In the genomic region with DNA sequence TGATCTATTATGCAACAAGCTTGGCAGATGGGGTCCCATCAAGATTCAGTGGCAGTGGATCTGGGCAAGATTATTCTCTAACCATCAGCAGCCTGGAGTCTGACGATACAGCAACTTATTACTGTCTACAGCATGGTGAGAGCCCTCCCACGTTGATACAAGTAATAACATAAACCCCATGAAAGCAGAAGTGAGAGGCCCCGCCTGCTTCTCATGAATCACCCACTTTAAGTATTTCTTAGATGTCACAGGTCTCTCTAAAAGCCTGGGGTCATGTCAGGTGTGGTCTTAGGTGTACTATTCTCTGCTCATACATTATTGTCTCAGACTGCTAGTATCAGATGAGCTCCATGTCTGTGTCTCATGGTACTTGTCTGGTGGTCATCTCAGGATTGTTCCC, we compare ENCODE assay signal across 21 mouse cellular contexts.
DNase-seq lines count a peak whose midpoint lies in the region; ATAC-seq lines count a peak whose summit lies in the region.
"Had no signal": no experiment of that assay in that cellular context is flagged by ENCODE, and none has a peak within 500 bp of the region (broad histone marks: within the 10 kb centered on the region; RNA-seq: fewer than 3 reads in every experiment).

No protein-coding gene starts in this region.

- H3K36me3 ChIP-seq in splenic B cell, adult 2 months (ENCODE audit: control insufficient read depth, insufficient read depth, low read length, poor library complexity, severe bottlenecking) = no peaks in the 10 kb centered on the region
- H3K36me3 ChIP-seq: embryonic facial prominence, embryonic 10.5 days; embryonic facial prominence, embryonic 12.5 days; forebrain, embryonic 15.5 days; G1E had no signal

- intact Hi-C loops in heart, postnatal 36 days (cut with DNase I) = no loop called here

- H3K27me3 ChIP-seq in splenic B cell, adult 2 months (ENCODE audit: control insufficient read depth, insufficient read depth, low read length, poor library complexity, severe bottlenecking) = no peaks in the 10 kb centered on the region
- H3K27me3 ChIP-seq: embryonic facial prominence, embryonic 12.5 days; forebrain, embryonic 13.5 days; forebrain, embryonic 15.5 days; Patski had no signal

- no peak for ATAC-seq in monocyte, adult 5-6 weeks (replicated peaks; ENCODE audit: insufficient number of reproducible peaks, low FRiP score, low TSS enrichment, poor library complexity, severe bottlenecking)
- ATAC-seq: activated CD4-positive, CD25-positive, alpha-beta regulatory T cell, adult 4 months; forebrain, embryonic 13.5 days; forebrain, embryonic 15.5 days; forebrain, postnatal 0 days; Patski had no signal

- DNase-seq in A20 (ENCODE audit: low read depth, low spot score) = peak; percentile 63
- peak; percentile 60 to 63 for DNase-seq in B cell, adult 2 months
- peak; percentile 57 for DNase-seq in splenic B cell, adult 2 months (ENCODE audit: low read depth, low spot score)
- no peak for DNase-seq in heart, postnatal 36 days
- DNase-seq: adrenal gland, adult 8-10 months; adrenal gland, postnatal 14 days; adrenal gland, postnatal 36 days; cerebellum, adult 11-12 months; cerebellum, adult 2 months; cerebellum, adult 9-10 months; cerebellum, postnatal 10 days; cerebellum, postnatal 25 days; forebrain, postnatal 0 days had no signal

Comparison
In these comparisons a context has a peak if more than half of its experiments do, and no peak if none do; other contexts are left out.
1. DNase-seq: peak in A20 (single experiment), B cell, adult 2 months (2 of 2) and splenic B cell, adult 2 months (single experiment); none in heart, postnatal 36 days (0 of 2).